Mouse (Mus musculus) myocyte (in vitro differentiated cells): ENCODE measurements at regions not wholly inside any gene's neighbourhood (a gene's known extent, or its start where the extent isn't known, plus 50 kb on each side); places are given as distances from the start of the nearest gene placed in this dataset.

Experiments used
- H3K27me3 ChIP-seq: one replicate; pipeline ENCODE4 v1.6.1; 2011; ENCODE audit not compliant: control insufficient read depth, insufficient read depth, insufficient read length
- H3K36me3 ChIP-seq: one replicate; pipeline ENCODE4 v1.6.1; 2011; ENCODE audit not compliant: control insufficient read depth, insufficient read depth
- H3K4me2 ChIP-seq: one replicate; pipeline ENCODE4 v1.6.1; 2011; ENCODE audit warnings: low read depth, control low read depth
- H3K4me3 ChIP-seq: one replicate; pipeline ENCODE4 v1.5.1; 2011; ENCODE audit warnings: mild to moderate bottlenecking, control low read depth, moderate library complexity
- H3K79me2 ChIP-seq: one replicate; pipeline ENCODE4 v1.6.1; 2011; ENCODE audit not compliant: control insufficient read depth, insufficient read depth
- H3ac ChIP-seq: one replicate; pipeline ENCODE4 v1.6.1; 2011; ENCODE audit not compliant: control insufficient read depth, insufficient read length
- CEBPB ChIP-seq: IDR thresholded peaks from 2 replicates; pipeline ENCODE4 v1.6.1; 2011; ENCODE audit warnings: mild to moderate bottlenecking, moderate library complexity; ENCODE audit not compliant: poor library complexity, insufficient read depth, severe bottlenecking
- E2F4 ChIP-seq: IDR thresholded peaks from one replicate; pipeline ENCODE4 v1.6.1; 2011; ENCODE audit warnings: mild to moderate bottlenecking, control low read depth, moderate library complexity; ENCODE audit not compliant: insufficient read depth
- MAX ChIP-seq: IDR thresholded peaks from one replicate; pipeline ENCODE4 v1.6.1; 2011; ENCODE audit warnings: low read depth, mild to moderate bottlenecking, control low read depth
- MYOD1 ChIP-seq, 3 experiments: IDR thresholded peaks; one replicate each; pipeline ENCODE4 v1.6.1; 2011; ENCODE audit warnings: control low read depth in 2 of 3, low read depth in 2 of 3, mild to moderate bottlenecking in 2 of 3, moderate library complexity in 1 of 3; ENCODE audit not compliant: insufficient read length in 2 of 3, control insufficient read depth in 1 of 3
- MYOG ChIP-seq, 3 experiments: IDR thresholded peaks; one replicate each; pipeline ENCODE4 v1.6.1; 2011; ENCODE audit warnings: control low read depth in 2 of 3, low read depth in 2 of 3, mild to moderate bottlenecking in 2 of 3; ENCODE audit not compliant: insufficient read length in 2 of 3, control insufficient read depth in 1 of 3, insufficient read depth in 1 of 3
- POLR2A ChIP-seq: IDR thresholded peaks from one replicate; pipeline ENCODE4 v1.6.1; 2011; ENCODE audit warnings: low read depth, mild to moderate bottlenecking, control low read depth, moderate library complexity; ENCODE audit not compliant: insufficient read length
- POLR2AphosphoS2 ChIP-seq: IDR thresholded peaks from one replicate; pipeline ENCODE4 v1.6.1; 2011; ENCODE audit warnings: low read depth, control low read depth; ENCODE audit not compliant: insufficient read length
- REST ChIP-seq: IDR thresholded peaks from one replicate; pipeline ENCODE4 v1.6.1; 2011; ENCODE audit warnings: mild to moderate bottlenecking, control low read depth, moderate library complexity; ENCODE audit not compliant: insufficient read depth, insufficient read length
- SRF ChIP-seq: IDR thresholded peaks from one replicate; pipeline ENCODE4 v1.6.1; 2011; ENCODE audit warnings: low read depth; ENCODE audit not compliant: control insufficient read depth, insufficient read length
- TCF12 ChIP-seq: IDR thresholded peaks from one replicate; pipeline ENCODE4 v1.6.1; 2011; ENCODE audit warnings: mild to moderate bottlenecking, control low read depth; ENCODE audit not compliant: poor library complexity, insufficient read depth, severe bottlenecking
- TCF3 ChIP-seq: IDR thresholded peaks from one replicate; pipeline ENCODE4 v1.6.1; 2011; ENCODE audit warnings: low read depth, control low read depth; ENCODE audit not compliant: insufficient read length
- USF1 ChIP-seq: IDR thresholded peaks from one replicate; pipeline ENCODE4 v1.6.1; 2011; ENCODE audit warnings: low read depth, mild to moderate bottlenecking, control low read depth, moderate library complexity

DNA sequence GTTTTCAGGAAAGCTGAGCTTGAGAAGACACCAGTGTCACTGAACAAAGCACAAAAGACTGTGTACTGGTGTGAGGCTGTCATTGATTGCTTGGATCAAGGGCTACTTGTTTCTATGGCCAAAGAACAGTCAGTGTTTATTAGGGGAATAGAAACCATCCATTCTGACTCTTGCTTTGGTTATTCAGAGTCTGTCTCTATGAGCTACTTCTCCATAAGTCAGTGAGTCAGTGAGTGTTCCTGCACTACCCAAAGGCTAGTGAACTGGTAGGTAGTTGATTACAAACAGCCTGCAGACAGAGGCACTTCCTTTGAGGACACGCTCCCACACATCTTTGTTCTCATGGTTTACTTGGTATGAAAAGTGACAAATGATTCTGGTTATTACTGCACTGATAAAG, 104.4 kb downstream of the Gm13691 start:
- Histone ChIP-seq H3ac (no peak overlapping the region), H3K27me3 (no peaks in the 10 kb centered on the region), H3K36me3 (no peaks in the 10 kb centered on the region), H3K79me2 (no peaks in the 10 kb centered on the region), H3K4me2 (no peak overlapping the region), H3K4me3 (no peak overlapping the region)
- no peak for TF ChIP-seq E2F4
- no peak for TF ChIP-seq MYOG (IDR thresholded peaks at IDR 0.05; ENCODE audit: control insufficient read depth in 1 of 3, insufficient read depth in 1 of 3, insufficient read length in 2 of 3, low read depth in 2 of 3)
- no peak for TF ChIP-seq CEBPB
- TF ChIP-seq MAX, result no peak
- TF ChIP-seq REST, result no peak
- no peak for TF ChIP-seq POLR2AphosphoS2
- no peak for TF ChIP-seq TCF3
- TF ChIP-seq MYOD1 (IDR thresholded peaks at IDR 0.05; ENCODE audit: control insufficient read depth in 1 of 3, insufficient read length in 2 of 3, low read depth in 2 of 3), result no peak
- TF ChIP-seq SRF, result no peak
- no peak for TF ChIP-seq POLR2A
- TF ChIP-seq TCF12, result no peak
- TF ChIP-seq USF1, result no peak

- no peaks in the 10 kb centered on the region for H3K36me3 ChIP-seq
- H3K4me2 ChIP-seq, result no peak overlapping the region
- TF ChIP-seq POLR2A (no peak), MAX (no peak), TCF3 (no peak), MYOD1 (IDR thresholded peaks at IDR 0.05; ENCODE audit: control insufficient read depth in 1 of 3, insufficient read length in 2 of 3, low read depth in 2 of 3) (no peak), POLR2AphosphoS2 (no peak), TCF12 (no peak), CEBPB (no peak), USF1 (no peak), REST (no peak), SRF (no peak), E2F4 (no peak), MYOG (IDR thresholded peaks at IDR 0.05; ENCODE audit: control insufficient read depth in 1 of 3, insufficient read depth in 1 of 3, insufficient read length in 2 of 3, low read depth in 2 of 3) (no peak)
- H3K4me3 ChIP-seq, result no peak overlapping the region
- H3ac ChIP-seq, result no peak overlapping the region
- H3K79me2 ChIP-seq, result no peaks in the 10 kb centered on the region
- no peaks in the 10 kb centered on the region for H3K27me3 ChIP-seq
These were observed 108.4 kb downstream of the Gm13691 start for GRCm38 (mm10) chr2:84098746-84099145.

DNA sequence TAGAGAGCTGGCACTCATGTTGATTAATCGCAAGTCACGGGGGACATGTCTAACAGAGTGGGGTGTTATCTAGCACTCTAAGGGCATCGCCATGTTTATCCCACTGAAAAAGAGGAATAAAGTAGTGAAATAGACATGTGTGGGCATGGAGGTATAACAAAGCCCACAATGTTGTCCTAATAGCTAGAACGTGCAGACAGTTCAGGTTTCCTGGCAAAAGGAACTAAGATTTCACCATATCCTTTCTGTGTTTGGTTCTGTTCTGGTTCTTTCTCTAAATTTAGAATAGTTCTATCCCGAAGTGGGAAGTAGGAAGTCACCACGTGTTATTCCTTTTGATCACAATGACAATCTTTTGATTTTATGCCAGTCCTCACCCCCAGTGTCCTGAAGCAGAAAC, 123.2 kb downstream of the Gm13691 start:
- TF ChIP-seq SRF (no peak), MAX (no peak), MYOG (IDR thresholded peaks at IDR 0.05; ENCODE audit: control insufficient read depth in 1 of 3, insufficient read depth in 1 of 3, insufficient read length in 2 of 3, low read depth in 2 of 3) (no peak), TCF3 (no peak), TCF12 (no peak), MYOD1 (IDR thresholded peaks at IDR 0.05; ENCODE audit: control insufficient read depth in 1 of 3, insufficient read length in 2 of 3, low read depth in 2 of 3) (no peak), POLR2AphosphoS2 (no peak), E2F4 (no peak), REST (no peak), CEBPB (no peak), USF1 (no peak), POLR2A (no peak)
- Histone ChIP-seq H3K36me3 (no peaks in the 10 kb centered on the region), H3K27me3 (no peaks in the 10 kb centered on the region), H3K4me3 (no peak overlapping the region), H3K4me2 (no peak overlapping the region), H3ac (no peak overlapping the region), H3K79me2 (no peaks in the 10 kb centered on the region)

DNA sequence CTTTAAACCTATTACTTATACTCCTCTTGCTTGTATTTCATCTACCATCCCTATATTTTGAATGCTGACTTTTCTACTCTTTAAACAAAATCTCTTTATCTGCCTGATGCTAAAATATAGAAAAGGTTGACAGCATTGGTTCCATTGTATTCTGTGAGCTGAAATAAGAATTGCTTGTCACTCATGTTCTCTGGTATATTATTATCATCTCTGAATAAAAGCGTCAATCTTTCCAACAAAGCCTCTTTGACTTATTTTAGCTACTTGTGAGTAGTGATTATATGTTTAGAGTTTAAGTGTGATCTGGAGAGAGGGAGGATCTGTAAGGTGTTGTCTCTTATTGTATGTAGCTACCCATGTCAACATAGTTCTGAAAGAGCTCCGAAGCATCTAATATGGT, 129.5 kb downstream of the Gm13691 start:
- no peak for TF ChIP-seq SRF
- no peak for TF ChIP-seq TCF3

GRCm38 (mm10) chr2:84127586-84127985, 137.2 kb downstream of the Gm13691 start:
- Histone ChIP-seq H3K4me2 (no peak overlapping the region), H3K27me3 (no peaks in the 10 kb centered on the region), H3ac (no peak overlapping the region), H3K36me3 (no peaks in the 10 kb centered on the region), H3K79me2 (no peaks in the 10 kb centered on the region), H3K4me3 (no peak overlapping the region)
- TF ChIP-seq E2F4 (no peak), SRF (no peak), TCF12 (no peak), POLR2A (no peak), MYOD1 (IDR thresholded peaks at IDR 0.05; ENCODE audit: control insufficient read depth in 1 of 3, insufficient read length in 2 of 3, low read depth in 2 of 3) (no peak), TCF3 (no peak), MYOG (IDR thresholded peaks at IDR 0.05; ENCODE audit: control insufficient read depth in 1 of 3, insufficient read depth in 1 of 3, insufficient read length in 2 of 3, low read depth in 2 of 3) (no peak), REST (no peak), USF1 (no peak), CEBPB (no peak), POLR2AphosphoS2 (no peak), MAX (no peak)

More for the DNA sequence above, 129.5 kb downstream of the Gm13691 start:
- Histone ChIP-seq H3ac (no peak overlapping the region), H3K4me3 (no peak overlapping the region), H3K27me3 (no peaks in the 10 kb centered on the region), H3K79me2 (no peaks in the 10 kb centered on the region), H3K4me2 (no peak overlapping the region), H3K36me3 (no peaks in the 10 kb centered on the region)
